Mouse (Mus musculus): ENCODE data around the gene Rab11fip4. TPM values are rescaled to one million over a fixed set of nuclear protein-coding genes. Genes with fewer than 3 reads are reported as not detected.
A peak's percentile ranks its signal among the peaks of the same experiment; 100 is the strongest.
"Not testable (repeated sequence)": the region's sequence is repeated elsewhere in the genome, so short reads cannot be mapped to it uniquely, and the experiment has no call there.

The Rab11fip4 gene
- polyA plus RNA-seq, 1 experiment from 2014 or later, result 0.31 TPM

- no peak overlapping the region for H3K9ac ChIP-seq
- H3K27ac ChIP-seq (replicated peaks), result no peak overlapping the region
- ATAC-seq (ENCODE audit: extremely low read depth, insufficient number of reproducible peaks, low FRiP score, low TSS enrichment), result no peak
- H3K9me3 ChIP-seq, result no peaks in the 10 kb centered on the region
- H3K4me2 ChIP-seq, result no peak overlapping the region
- H3K4me1 ChIP-seq, result peaks cover 8% of the 10 kb centered on the region
- 79% methylated on average over 11 of the region's 11 CpGs for WGBS
- no peak overlapping the region for H3K4me3 ChIP-seq
- no peaks in the 10 kb centered on the region for H3K36me3 ChIP-seq
- peaks cover 16% of the 10 kb centered on the region; the same call in 1 of the 2 replicates for H3K27me3 ChIP-seq (replicated peaks)
Measured at GRCm38 (mm10) chr11:79680559-79680958, 89.5 kb downstream of the Rab11fip4 start.

DNA sequence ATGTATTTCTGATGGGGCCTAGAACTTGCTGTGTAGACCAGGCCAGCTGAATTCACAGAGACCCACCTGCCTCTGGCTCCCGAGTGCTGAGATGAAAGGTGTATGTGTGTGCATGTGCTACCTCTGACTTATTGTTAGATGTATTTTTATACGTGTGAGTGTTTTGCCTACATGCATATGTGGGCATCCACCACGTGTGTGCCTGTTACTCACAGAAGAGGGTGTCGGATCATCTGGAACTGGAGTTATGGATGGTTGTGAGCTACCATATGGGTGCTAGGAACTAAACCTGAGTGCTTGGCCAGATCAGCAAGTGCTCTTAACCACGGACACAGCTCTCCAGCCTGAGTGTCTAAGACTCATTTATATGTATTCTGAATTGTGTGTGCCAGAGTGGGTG lies 90.2 kb downstream of the Rab11fip4 start:
- 0 out of 2 replicates have a peak, but pooled peaks cover 2% of the 10 kb centered on the region for H3K4me1 ChIP-seq
- WGBS, result 77% methylated on average over 5 of the region's 5 CpGs

GRCm38 (mm10) chr11:79681798-79682197 lies 90.8 kb downstream of the Rab11fip4 start:
- WGBS, result 46% methylated on average over 3 of the region's 3 CpGs
- Histone ChIP-seq H3K9me3 (no peaks in the 10 kb centered on the region), H3K36me3 (no peaks in the 10 kb centered on the region), H3K4me2 (no peak overlapping the region), H3K4me3 (no peak overlapping the region), H3K4me1 (no peaks in the 10 kb centered on the region), H3K9ac (no peak overlapping the region), H3K27me3 (replicated peaks) (peaks cover 16% of the 10 kb centered on the region; the same call in 1 of the 2 replicates), H3K27ac (replicated peaks) (no peak overlapping the region)
- no peak for ATAC-seq (ENCODE audit: extremely low read depth, insufficient number of reproducible peaks, low FRiP score, low TSS enrichment)

More for the DNA sequence above, 90.2 kb downstream of the Rab11fip4 start:
- H3K36me3 ChIP-seq, result no peaks in the 10 kb centered on the region
- ATAC-seq (ENCODE audit: extremely low read depth, insufficient number of reproducible peaks, low FRiP score, low TSS enrichment), result no peak
- H3K27ac ChIP-seq (replicated peaks), result no peak overlapping the region
- H3K9me3 ChIP-seq, result no peaks in the 10 kb centered on the region
- H3K9ac ChIP-seq, result no peak overlapping the region
- H3K4me3 ChIP-seq, result no peak overlapping the region
- peaks cover 16% of the 10 kb centered on the region; the same call in 1 of the 2 replicates for H3K27me3 ChIP-seq (replicated peaks)
- H3K4me2 ChIP-seq, result no peak overlapping the region

GRCm38 (mm10) chr11:79685109-79685508 lies 94.1 kb downstream of the Rab11fip4 start:
- H3K4me1 ChIP-seq, result no peaks in the 10 kb centered on the region
- no peak overlapping the region for H3K27ac ChIP-seq (replicated peaks)
- WGBS, result 77% methylated on average over 11 of the region's 11 CpGs
- H3K4me2 ChIP-seq, result no peak overlapping the region
- H3K4me3 ChIP-seq, result no peak overlapping the region
- H3K27me3 ChIP-seq (replicated peaks), result peaks cover 15% of the 10 kb centered on the region; the same call in 1 of the 2 replicates
- no peaks in the 10 kb centered on the region for H3K9me3 ChIP-seq
- no peak overlapping the region for H3K9ac ChIP-seq
- no peak for ATAC-seq (ENCODE audit: extremely low read depth, insufficient number of reproducible peaks, low FRiP score, low TSS enrichment)
- H3K36me3 ChIP-seq, result no peaks in the 10 kb centered on the region

DNA sequence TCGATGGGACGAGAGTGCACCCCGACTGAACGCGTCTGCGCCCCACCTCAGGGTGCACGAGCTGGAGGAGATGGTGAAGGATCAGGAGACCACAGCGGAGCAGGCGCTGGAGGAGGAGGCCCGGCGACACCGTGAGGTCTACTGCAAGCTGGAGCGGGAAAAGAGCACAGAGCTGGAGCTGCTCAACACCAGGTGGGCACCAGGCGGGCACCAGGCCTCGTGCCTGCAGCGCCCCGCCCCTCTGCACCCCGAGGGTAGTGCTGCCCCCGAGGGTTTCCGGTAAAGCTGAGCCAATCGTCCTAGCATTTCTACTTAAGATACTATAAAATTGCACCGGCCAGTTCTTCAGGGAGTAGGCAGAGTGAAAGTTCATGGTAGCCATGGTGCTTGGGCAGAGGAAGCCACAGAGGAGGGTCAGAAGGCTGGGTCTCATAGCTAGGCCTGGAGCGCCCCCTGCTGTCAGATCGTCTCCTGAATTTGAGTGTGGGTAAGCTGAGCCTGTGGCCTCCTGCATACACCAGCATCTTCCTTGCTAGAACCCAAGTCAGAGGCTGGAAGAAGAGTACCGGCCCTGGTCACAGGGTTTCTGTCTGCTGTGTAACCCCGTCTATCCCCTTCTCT lies 95.6 kb downstream of the Rab11fip4 start:
- ATAC-seq (ENCODE audit: extremely low read depth, insufficient number of reproducible peaks, low FRiP score, low TSS enrichment), result peak; percentile 19; the same call in 1 of the 2 replicates

GRCm38 (mm10) chr11:79689916-79690315 lies 98.9 kb downstream of the Rab11fip4 start:
- 61% methylated on average over 1 of the region's 1 CpGs for WGBS
- Histone ChIP-seq H3K4me1 (no peaks in the 10 kb centered on the region; the same call in 1 of the 2 replicates), H3K27ac (replicated peaks) (no peak overlapping the region), H3K27me3 (replicated peaks) (no peaks in the 10 kb centered on the region), H3K4me3 (no peak overlapping the region), H3K9me3 (no peaks in the 10 kb centered on the region), H3K4me2 (no peak overlapping the region), H3K9ac (no peak overlapping the region), H3K36me3 (no peaks in the 10 kb centered on the region)
- ATAC-seq (ENCODE audit: extremely low read depth, insufficient number of reproducible peaks, low FRiP score, low TSS enrichment), result no peak

More for the DNA sequence above, 95.6 kb downstream of the Rab11fip4 start:
- H3K4me3 ChIP-seq, result no peak overlapping the region
- H3K4me1 ChIP-seq, result no peaks in the 10 kb centered on the region
- no peak overlapping the region for H3K27ac ChIP-seq (replicated peaks)
- no peak overlapping the region for H3K4me2 ChIP-seq
- peaks cover 7% of the 10 kb centered on the region; the same call in 1 of the 2 replicates for H3K27me3 ChIP-seq (replicated peaks)
- WGBS, result 58% methylated on average over 26 of the region's 26 CpGs
- H3K36me3 ChIP-seq, result no peaks in the 10 kb centered on the region
- no peaks in the 10 kb centered on the region for H3K9me3 ChIP-seq
- no peak overlapping the region for H3K9ac ChIP-seq

- no peaks in the 10 kb centered on the region for H3K36me3 ChIP-seq
- 79% methylated on average over 9 of the region's 9 CpGs for WGBS
- no peaks in the 10 kb centered on the region for H3K9me3 ChIP-seq
- H3K27ac ChIP-seq (replicated peaks), result no peak overlapping the region
- H3K4me1 ChIP-seq, result no peaks in the 10 kb centered on the region; the same call in 1 of the 2 replicates
- no peak for ATAC-seq (ENCODE audit: extremely low read depth, insufficient number of reproducible peaks, low FRiP score, low TSS enrichment)
- no peak overlapping the region for H3K9ac ChIP-seq
- H3K27me3 ChIP-seq (replicated peaks), result no peaks in the 10 kb centered on the region
- no peak overlapping the region for H3K4me3 ChIP-seq
- H3K4me2 ChIP-seq, result no peak overlapping the region
Measured at GRCm38 (mm10) chr11:79691513-79691912, 100.5 kb downstream of the Rab11fip4 start.

DNA sequence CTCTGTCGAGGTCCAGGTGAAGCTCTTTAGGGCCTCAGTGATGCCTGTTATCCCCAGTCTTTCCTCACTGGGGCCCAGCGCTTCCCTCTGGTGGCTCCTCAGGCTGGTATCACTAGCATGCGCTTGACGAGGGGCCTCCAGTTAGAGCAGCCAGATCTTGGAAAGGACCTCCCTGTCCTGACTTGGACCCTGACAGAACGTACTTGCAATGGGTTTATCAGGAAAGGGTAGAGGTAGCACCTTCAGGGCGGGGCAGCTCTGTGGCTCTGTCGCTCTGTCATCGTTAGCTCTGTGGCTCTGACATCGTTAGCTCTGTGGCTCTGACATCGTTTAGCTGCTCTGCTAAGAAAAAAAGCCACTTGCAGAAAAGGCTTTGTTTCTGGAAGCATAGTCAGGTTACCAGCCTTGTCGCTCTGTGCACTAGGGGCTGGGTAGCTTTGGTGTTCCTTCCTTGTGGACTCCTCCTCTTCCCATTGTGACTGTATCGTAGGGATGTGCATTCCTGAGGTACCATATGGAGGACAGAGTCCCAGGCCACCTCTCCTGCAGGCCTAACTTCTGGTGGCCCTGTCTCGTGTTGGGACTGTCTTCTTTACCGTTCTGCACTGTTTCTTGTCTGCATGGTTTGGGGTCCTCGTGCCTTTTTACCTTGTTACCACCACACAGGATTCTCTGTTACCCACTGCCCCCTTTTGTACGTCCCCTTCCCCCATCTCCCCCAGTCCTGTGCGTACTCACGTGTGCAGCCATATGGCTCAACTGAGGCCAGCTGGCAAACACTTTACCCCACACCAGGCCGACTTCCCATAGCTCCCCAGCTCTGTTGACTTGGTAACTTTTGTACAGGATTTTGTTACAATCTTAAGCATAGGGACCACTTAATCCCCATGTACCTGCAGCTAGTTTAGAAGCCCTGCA lies 105.6 kb downstream of the Rab11fip4 start:
- no peak overlapping the region; the same call in 1 of the 2 replicates for H3K9ac ChIP-seq
- no peak overlapping the region for H3K27ac ChIP-seq (replicated peaks)
- 62% methylated on average over 19 of the region's 19 CpGs for WGBS
- H3K36me3 ChIP-seq, result peaks cover 17% of the 10 kb centered on the region
- no peaks in the 10 kb centered on the region for H3K9me3 ChIP-seq
- H3K4me3 ChIP-seq, result no peak overlapping the region
- ATAC-seq (ENCODE audit: extremely low read depth, insufficient number of reproducible peaks, low FRiP score, low TSS enrichment), result no peak
- no peak overlapping the region for H3K4me2 ChIP-seq
- no peaks in the 10 kb centered on the region for H3K27me3 ChIP-seq (replicated peaks)
- H3K4me1 ChIP-seq, result peaks cover 4% of the 10 kb centered on the region

GRCm38 (mm10) chr11:79698071-79698470 lies 107.1 kb downstream of the Rab11fip4 start:
- no peak overlapping the region for H3K4me3 ChIP-seq

DNA sequence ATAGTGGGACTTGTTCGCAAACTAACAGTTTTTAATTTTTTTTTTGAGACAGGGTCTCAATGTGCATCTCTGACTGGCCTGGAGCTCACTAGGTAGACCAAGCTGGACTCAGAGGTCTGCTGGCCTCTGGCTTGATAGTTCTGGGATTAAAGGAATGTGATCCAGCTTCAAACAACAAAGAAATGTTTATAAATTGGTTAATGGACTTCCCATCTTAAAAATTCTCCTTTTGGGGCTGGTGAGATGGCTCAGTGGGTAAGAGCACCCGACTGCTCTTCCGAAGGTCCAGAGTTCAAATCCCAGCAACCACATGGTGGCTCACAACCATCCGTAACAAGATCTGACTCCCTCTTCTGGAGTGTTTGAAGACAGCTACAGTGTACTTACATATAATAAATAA lies 107.5 kb downstream of the Rab11fip4 start:
- peaks cover 23% of the 10 kb centered on the region for H3K4me1 ChIP-seq
- not testable (repeated sequence) for H3K4me2 ChIP-seq; H3K27ac ChIP-seq (replicated peaks); H3K9me3 ChIP-seq; H3K9ac ChIP-seq; ATAC-seq (ENCODE audit: extremely low read depth, insufficient number of reproducible peaks, low FRiP score, low TSS enrichment); H3K27me3 ChIP-seq (replicated peaks); H3K4me3 ChIP-seq
- peaks cover 19% of the 10 kb centered on the region for H3K36me3 ChIP-seq
- 73% methylated on average over 4 of the region's 4 CpGs for WGBS

More at GRCm38 (mm10) chr11:79698071-79698470, 107.1 kb downstream of the Rab11fip4 start:
- peaks cover 18% of the 10 kb centered on the region for H3K4me1 ChIP-seq
- no peak for ATAC-seq (ENCODE audit: extremely low read depth, insufficient number of reproducible peaks, low FRiP score, low TSS enrichment)
- no peak overlapping the region for H3K27ac ChIP-seq (replicated peaks)
- H3K4me2 ChIP-seq, result no peak overlapping the region
- 68% methylated on average over 5 of the region's 5 CpGs for WGBS
- no peaks in the 10 kb centered on the region for H3K27me3 ChIP-seq (replicated peaks)
- no peak overlapping the region for H3K9ac ChIP-seq
- H3K9me3 ChIP-seq, result no peaks in the 10 kb centered on the region
- H3K36me3 ChIP-seq, result peaks cover 19% of the 10 kb centered on the region

GRCm38 (mm10) chr11:79701466-79701865 lies 110.5 kb downstream of the Rab11fip4 start:
- Histone ChIP-seq H3K9me3 (no peaks in the 10 kb centered on the region), H3K27ac (replicated peaks) (no peak overlapping the region), H3K4me3 (no peak overlapping the region), H3K4me2 (no peak overlapping the region), H3K36me3 (peaks cover 19% of the 10 kb centered on the region), H3K9ac (peak overlapping the region; percentile 10; the same call in 1 of the 2 replicates), H3K4me1 (peaks cover 41% of the 10 kb centered on the region), H3K27me3 (replicated peaks) (no peaks in the 10 kb centered on the region)
- no peak for ATAC-seq (ENCODE audit: extremely low read depth, insufficient number of reproducible peaks, low FRiP score, low TSS enrichment)
- WGBS, result 73% methylated on average over 7 of the region's 7 CpGs
